Mouse (Mus musculus) midbrain, embryonic 10.5 days (tissue): Measurements from ENCODE around the gene Kdm8. TPM values are rescaled to one million over a fixed set of nuclear protein-coding genes. Genes with fewer than 3 reads are reported as not detected.
"Not testable (repeated sequence)": the region's sequence is repeated elsewhere in the genome, so short reads cannot be mapped to it uniquely, and the experiment has no call there.

Experiments
- DNase-seq: peaks from one replicate; pipeline ENCODE4 v3.0.0-alpha.2; 2017; ENCODE audit warnings: low spot score
- H3K27ac ChIP-seq: fragments of 300-500 bp; sonication (generic); replicated peaks from 2 replicates; pipeline ENCODE4 v1.5.1; 2016; ENCODE audit warnings: mild to moderate bottlenecking
- H3K27me3 ChIP-seq: fragments of 300-500 bp; sonication (generic); 2 replicates; pipeline ENCODE4 v1.6.1; 2016; ENCODE audit warnings: low read depth, mild to moderate bottlenecking; ENCODE audit not compliant: poor library complexity, severe bottlenecking
- H3K36me3 ChIP-seq: fragments of 300-500 bp; sonication (generic); 2 replicates; pipeline ENCODE4 v1.6.1; 2016; ENCODE audit warnings: mild to moderate bottlenecking, moderate library complexity
- H3K4me1 ChIP-seq: fragments of 300-500 bp; sonication (generic); 2 replicates; pipeline ENCODE4 v1.6.1; 2016
- H3K4me3 ChIP-seq: fragments of 300-500 bp; sonication (generic); 2 replicates; pipeline ENCODE4 v1.5.1; 2016; ENCODE audit warnings: mild to moderate bottlenecking, moderate library complexity
- H3K9me3 ChIP-seq: fragments of 300-500 bp; sonication (generic); replicated peaks from 2 replicates; pipeline ENCODE4 v1.6.1; 2016; ENCODE audit warnings: mild to moderate bottlenecking
- WGBS: fragments of 180-500 bp; shearing (Covaris S2); methylation state at CpG from one replicate; pipeline ENCODE4 v1.1.7; 2016; 5-methylcytosine and 5-hydroxymethylcytosine counted together
- polyA plus RNA-seq: library from polyadenylated mRNA; unstranded; fragments of >200 nt; fragmentation: Nextera tagmentation; extraction: Ambion mirVana; gene quantifications from 2 replicates; pipeline ENCODE4 v1.2.1, GENCODE M21; 2016

The Kdm8 gene
- polyA plus RNA-seq, 1 experiment from 2014 or later: 15.5 TPM

- 83% methylated on average over 7 of the region's 7 CpGs for WGBS
These were observed 16.1 kb upstream of the Kdm8 start for GRCm38 (mm10) chr7:125428381-125428780.

GRCm38 (mm10) chr7:125428816-125429500 lies 15.5 kb upstream of the Kdm8 start:
- not testable (repeated sequence) for H3K27me3 ChIP-seq, H3K4me3 ChIP-seq, H3K36me3 ChIP-seq, H3K27ac ChIP-seq, H3K9me3 ChIP-seq, H3K4me1 ChIP-seq, DNase-seq
- WGBS: 90% methylated on average over 5 of the region's 5 CpGs

More at GRCm38 (mm10) chr7:125428381-125428780, 16.1 kb upstream of the Kdm8 start:
- no peak for DNase-seq
- Histone ChIP-seq H3K9me3 (peaks cover 5% of the 10 kb centered on the region; the same call in 1 of the 2 replicates), H3K4me3 (no peak overlapping the region), H3K4me1 (no peaks in the 10 kb centered on the region), H3K36me3 (no peaks in the 10 kb centered on the region), H3K27ac (no peak overlapping the region), H3K27me3 (no peaks in the 10 kb centered on the region)

GRCm38 (mm10) chr7:125430170-125430842 lies 14.2 kb upstream of the Kdm8 start:
- no peak for DNase-seq
- peaks cover 5% of the 10 kb centered on the region; the same call in 1 of the 2 replicates for H3K9me3 ChIP-seq
- H3K4me1 ChIP-seq: peaks cover 7% of the 10 kb centered on the region; the same call in 1 of the 2 replicates
- H3K27ac ChIP-seq: no peak overlapping the region
- no peak overlapping the region for H3K4me3 ChIP-seq
- H3K27me3 ChIP-seq: no peaks in the 10 kb centered on the region
- 78% methylated on average over 7 of the region's 7 CpGs for WGBS
- no peaks in the 10 kb centered on the region for H3K36me3 ChIP-seq

- no peak overlapping the region for H3K27ac ChIP-seq
- no peak for DNase-seq
- peaks cover 5% of the 10 kb centered on the region; the same call in 1 of the 2 replicates for H3K9me3 ChIP-seq
- peaks cover 7% of the 10 kb centered on the region; the same call in 1 of the 2 replicates for H3K4me1 ChIP-seq
- H3K27me3 ChIP-seq: no peaks in the 10 kb centered on the region
- no peak overlapping the region for H3K4me3 ChIP-seq
- 92% methylated on average over 3 of the region's 3 CpGs for WGBS
- no peaks in the 10 kb centered on the region for H3K36me3 ChIP-seq
These were observed 10.6 kb upstream of the Kdm8 start for GRCm38 (mm10) chr7:125433874-125434273.

- Histone ChIP-seq H3K27me3 (no peaks in the 10 kb centered on the region), H3K27ac (peak overlapping the region; percentile 24), H3K9me3 (peaks cover 5% of the 10 kb centered on the region; the same call in 1 of the 2 replicates), H3K4me3 (no peak overlapping the region), H3K36me3 (no peaks in the 10 kb centered on the region), H3K4me1 (peaks cover 7% of the 10 kb centered on the region; the same call in 1 of the 2 replicates)
- no peak for DNase-seq
- WGBS: 60% methylated on average over 8 of the region's 8 CpGs
These were observed 9.7 kb upstream of the Kdm8 start for GRCm38 (mm10) chr7:125434666-125435290.

- 86% methylated on average over 4 of the region's 4 CpGs for WGBS
- H3K4me1 ChIP-seq: peaks cover 27% of the 10 kb centered on the region
- no peaks in the 10 kb centered on the region for H3K9me3 ChIP-seq
These were observed 2.2 kb upstream of the Kdm8 start for GRCm38 (mm10) chr7:125442323-125442722.

GRCm38 (mm10) chr7:125444076-125444463 lies 406 bp upstream of the Kdm8 start:
- peak overlapping the region; percentile 98 for H3K27ac ChIP-seq
- H3K27me3 ChIP-seq: no peaks in the 10 kb centered on the region
- H3K4me3 ChIP-seq: peak overlapping the region; percentile 69
- H3K9me3 ChIP-seq: no peaks in the 10 kb centered on the region
- no peak for DNase-seq
- peaks cover 27% of the 10 kb centered on the region for H3K4me1 ChIP-seq
- WGBS: 31% methylated on average over 10 of the region's 10 CpGs
- H3K36me3 ChIP-seq: 0 out of 2 replicates have a peak, but pooled peaks cover 3% of the 10 kb centered on the region

More at GRCm38 (mm10) chr7:125442323-125442722, 2.2 kb upstream of the Kdm8 start:
- no peak overlapping the region for H3K4me3 ChIP-seq
- no peak for DNase-seq
- H3K36me3 ChIP-seq: 0 out of 2 replicates have a peak, but pooled peaks cover 3% of the 10 kb centered on the region
- no peak overlapping the region for H3K27ac ChIP-seq
- no peaks in the 10 kb centered on the region for H3K27me3 ChIP-seq

- H3K27ac ChIP-seq: no peak overlapping the region
- peaks cover 25% of the 10 kb centered on the region for H3K36me3 ChIP-seq
- WGBS: 88% methylated on average over 1 of the region's 1 CpGs
- H3K4me3 ChIP-seq: no peak overlapping the region
- no peaks in the 10 kb centered on the region for H3K27me3 ChIP-seq
- H3K4me1 ChIP-seq: peaks cover 7% of the 10 kb centered on the region
- DNase-seq: no peak
- H3K9me3 ChIP-seq: no peaks in the 10 kb centered on the region
These were observed 6.2 kb downstream of the Kdm8 start for GRCm38 (mm10) chr7:125450678-125451077.

- H3K4me1 ChIP-seq: peaks cover 3% of the 10 kb centered on the region
- WGBS: 95% methylated on average over 2 of the region's 2 CpGs
- no peaks in the 10 kb centered on the region for H3K9me3 ChIP-seq
- H3K27ac ChIP-seq: no peak overlapping the region
- H3K4me3 ChIP-seq: no peak overlapping the region
- peaks cover 29% of the 10 kb centered on the region for H3K36me3 ChIP-seq
- no peak for DNase-seq
- H3K27me3 ChIP-seq: no peaks in the 10 kb centered on the region
These were observed 6.6 kb downstream of the Kdm8 start for GRCm38 (mm10) chr7:125451078-125451477.

- H3K9me3 ChIP-seq: no peaks in the 10 kb centered on the region
- WGBS: 95% methylated on average over 4 of the region's 4 CpGs
- no peak for DNase-seq
- H3K36me3 ChIP-seq: peaks cover 39% of the 10 kb centered on the region
- H3K4me1 ChIP-seq: no peaks in the 10 kb centered on the region
- H3K27ac ChIP-seq: no peak overlapping the region
- H3K27me3 ChIP-seq: no peaks in the 10 kb centered on the region
- H3K4me3 ChIP-seq: no peak overlapping the region
These were observed 9.2 kb downstream of the Kdm8 start for GRCm38 (mm10) chr7:125453671-125454070.

GRCm38 (mm10) chr7:125462200-125462599 lies 17.7 kb downstream of the Kdm8 start:
- Histone ChIP-seq H3K4me3 (no peak overlapping the region), H3K27me3 (no peaks in the 10 kb centered on the region), H3K9me3 (no peaks in the 10 kb centered on the region), H3K36me3 (peaks cover 42% of the 10 kb centered on the region), H3K4me1 (no peaks in the 10 kb centered on the region), H3K27ac (0 out of 2 replicates have a peak overlapping the region, but pooled peaks have one; percentile 0)
- 62% methylated on average over 2 of the region's 2 CpGs for WGBS
- no peak for DNase-seq

- WGBS: 30% methylated on average over 5 of the region's 5 CpGs
These were observed 25.5 kb downstream of the Kdm8 start for GRCm38 (mm10) chr7:125469937-125470336.

More at GRCm38 (mm10) chr7:125469937-125470336, 25.5 kb downstream of the Kdm8 start:
- Histone ChIP-seq H3K9me3 (no peaks in the 10 kb centered on the region), H3K27me3 (no peaks in the 10 kb centered on the region), H3K4me1 (peaks cover 11% of the 10 kb centered on the region), H3K36me3 (peaks cover 72% of the 10 kb centered on the region), H3K27ac (no peak overlapping the region), H3K4me3 (no peak overlapping the region)
- DNase-seq: peak; percentile 65
